Mouse (Mus musculus): ENCODE measurements around the gene Flrt2. TPM values are rescaled to one million over a fixed set of nuclear protein-coding genes. Genes with fewer than 3 reads are reported as not detected.
"Not testable (repeated sequence)": the region's sequence is repeated elsewhere in the genome, so short reads cannot be mapped to it uniquely, and the experiment has no call there.

The Flrt2 gene
- 10 to 100 TPM; 11.8 to 18.0 TPM for total RNA-seq (2021)

GRCm38 (mm10) chr12:95691961-95692767, at the start of gene Flrt2:
Gene Flrt2 (plus strand): TSS chr12:95692226.
- DNase-seq: peak; percentile 37 to 42
- intact Hi-C loops (cut with DNase I): loop anchor here (2.0 to 10.0 kb wide), 3 partner anchors 1105 to 1501 kb away; no protein-coding TSS in a partner anchor

GRCm38 (mm10) chr12:95642226-95642625, 49.8 kb upstream of the Flrt2 start:
- DNase-seq: no peak
- intact Hi-C loops (cut with DNase I): no loop called here

GRCm38 (mm10) chr12:95647179-95647578, 44.8 kb upstream of the Flrt2 start:
- DNase-seq; intact Hi-C loops (cut with DNase I): not testable (repeated sequence)

GRCm38 (mm10) chr12:95652172-95653156, 39.6 kb upstream of the Flrt2 start:
- intact Hi-C loops (cut with DNase I): no loop called here
- DNase-seq: no peak

GRCm38 (mm10) chr12:95656594-95656993, 35.4 kb upstream of the Flrt2 start:
- intact Hi-C loops (cut with DNase I): no loop called here
- DNase-seq: no peak

- intact Hi-C loops (cut with DNase I): no loop called here
- no peak for DNase-seq
Observed at GRCm38 (mm10) chr12:95667296-95667695, 24.7 kb upstream of the Flrt2 start.

- intact Hi-C loops (cut with DNase I): no loop called here
- no peak for DNase-seq
Observed at GRCm38 (mm10) chr12:95675711-95676110, 16.3 kb upstream of the Flrt2 start.

GRCm38 (mm10) chr12:95690819-95691218, 1.2 kb upstream of the Flrt2 start:
- intact Hi-C loops (cut with DNase I): loop anchor here (5.0 to 10.0 kb wide), 2 partner anchors 1104 to 1266 kb away; no protein-coding TSS in a partner anchor
- peak; percentile 47 to 52 for DNase-seq

- DNase-seq: peak; percentile 20 to 39
- intact Hi-C loops (cut with DNase I): loop anchor here (2.0 to 10.0 kb wide), 3 partner anchors 1106 to 1502 kb away; no protein-coding TSS in a partner anchor
Observed at GRCm38 (mm10) chr12:95692948-95693650, 1.1 kb downstream of the Flrt2 start.

GRCm38 (mm10) chr12:95693651-95694471, 1.8 kb downstream of the Flrt2 start:
- peak; percentile 71 to 74 for DNase-seq
- intact Hi-C loops (cut with DNase I): loop anchor here (2.0 to 10.0 kb wide), 3 partner anchors 1107 to 1503 kb away; no protein-coding TSS in a partner anchor

GRCm38 (mm10) chr12:95694507-95694906, 2.5 kb downstream of the Flrt2 start:
- no peak for DNase-seq
- intact Hi-C loops (cut with DNase I): loop anchor here (5.0 to 10.0 kb wide), 2 partner anchors 1107 to 1270 kb away; no protein-coding TSS in a partner anchor

- intact Hi-C loops (cut with DNase I): loop anchor here (5.0 to 10.0 kb wide), 2 partner anchors 1108 to 1270 kb away; no protein-coding TSS in a partner anchor
Observed at GRCm38 (mm10) chr12:95694991-95695833, 3.2 kb downstream of the Flrt2 start.

GRCm38 (mm10) chr12:95695834-95696521, 4.0 kb downstream of the Flrt2 start:
- intact Hi-C loops (cut with DNase I): loop anchor here (10.0 kb wide), 1 partner anchor 1271 kb away; no protein-coding TSS in a partner anchor
- no peak for DNase-seq

More at GRCm38 (mm10) chr12:95694991-95695833, 3.2 kb downstream of the Flrt2 start:
- peak; percentile 77 to 78 for DNase-seq

GRCm38 (mm10) chr12:95696522-95697025, 4.5 kb downstream of the Flrt2 start:
- intact Hi-C loops (cut with DNase I): loop anchor here (10.0 kb wide), 1 partner anchor 1272 kb away; no protein-coding TSS in a partner anchor
- DNase-seq: no peak

GRCm38 (mm10) chr12:95698556-95698955, 6.5 kb downstream of the Flrt2 start:
- DNase-seq: no peak
- intact Hi-C loops (cut with DNase I): loop anchor here (10.0 kb wide), 1 partner anchor 1274 kb away; no protein-coding TSS in a partner anchor

- peak; percentile 69 to 74 for DNase-seq
- intact Hi-C loops (cut with DNase I): no loop called here
Observed at GRCm38 (mm10) chr12:95700746-95701145, 8.7 kb downstream of the Flrt2 start.

- intact Hi-C loops (cut with DNase I): no loop called here
Observed at GRCm38 (mm10) chr12:95701580-95701979, 9.6 kb downstream of the Flrt2 start.

More at GRCm38 (mm10) chr12:95701580-95701979, 9.6 kb downstream of the Flrt2 start:
- DNase-seq: no peak
